Mouse (Mus musculus): Measurements from ENCODE around the gene Rgl1.

The Rgl1 gene

DNA sequence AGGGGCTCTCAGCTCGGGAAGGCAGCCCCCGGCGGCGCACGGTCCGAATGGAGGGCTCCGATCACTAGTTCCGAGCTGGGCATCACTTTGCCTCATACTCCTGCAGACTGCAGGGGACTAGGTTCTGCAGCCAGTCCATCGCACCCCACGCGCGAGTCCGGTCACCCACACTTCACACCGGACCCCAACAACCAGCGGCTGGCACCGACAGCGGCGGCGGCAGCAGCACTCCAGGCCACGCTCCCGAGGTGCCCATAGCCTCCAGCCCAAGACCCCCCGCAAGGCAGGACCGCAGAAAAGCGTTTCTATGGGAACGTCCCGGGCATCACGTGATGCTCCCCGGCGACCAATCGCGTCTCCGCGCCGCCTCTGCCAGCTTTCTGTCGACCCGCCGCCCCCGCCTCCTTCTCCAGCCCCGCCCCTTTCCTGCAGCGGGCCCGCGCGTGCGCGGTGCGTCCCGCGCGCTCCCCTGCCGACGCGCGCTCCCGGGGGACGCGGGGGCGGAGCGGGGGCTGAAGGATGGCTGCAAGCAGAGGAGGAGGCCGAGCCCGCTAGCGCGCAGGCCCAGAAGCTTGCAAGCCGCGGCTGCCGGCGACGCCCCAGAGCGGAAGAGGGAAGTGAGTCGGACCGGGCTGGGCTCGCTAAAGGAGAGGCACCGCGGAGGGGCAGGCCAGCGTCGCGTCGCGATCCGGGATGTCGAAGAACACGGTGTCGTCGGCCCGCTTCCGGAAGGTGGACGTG is at the start of gene Rgl1, which contains the start of gene Arpc5:
Gene Rgl1, minus strand, starts transcription at position 320 of the 741 bp plus-strand sequence.
Gene Arpc5, plus strand, starts transcription at position 511 of the 741 bp plus-strand sequence.
- in situ Hi-C loops (cut with MboI, MseI): loop anchor here (5.0 kb wide), 1 partner anchor 131 kb away; no protein-coding TSS in a partner anchor

DNA sequence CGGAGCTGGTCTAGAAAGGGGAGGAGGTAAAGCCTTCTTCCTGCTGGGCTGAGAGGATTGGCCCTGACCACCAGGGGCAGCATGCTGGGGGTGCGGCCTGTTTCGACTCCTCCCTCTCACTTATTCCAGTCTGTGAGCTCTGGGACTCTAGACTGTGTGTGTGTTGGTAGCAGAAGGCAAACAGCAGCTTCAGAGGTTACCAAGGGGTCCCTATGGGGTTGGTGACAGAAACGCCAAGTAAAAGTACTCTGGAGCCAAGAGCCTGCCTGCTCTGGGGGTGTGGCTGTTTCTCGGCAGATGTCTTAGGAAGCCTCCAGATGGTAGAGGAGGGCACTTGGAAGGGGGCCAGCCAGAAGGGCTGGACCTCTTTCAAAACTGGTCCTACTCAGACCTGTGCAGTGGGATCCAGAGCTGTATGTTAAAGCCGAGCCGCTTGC is 49.1 kb upstream of the Rgl1 start:
- in situ Hi-C loops (cut with MboI, MseI): loop anchor here (10.0 kb wide), 1 partner anchor 130 kb away; no protein-coding TSS in a partner anchor

DNA sequence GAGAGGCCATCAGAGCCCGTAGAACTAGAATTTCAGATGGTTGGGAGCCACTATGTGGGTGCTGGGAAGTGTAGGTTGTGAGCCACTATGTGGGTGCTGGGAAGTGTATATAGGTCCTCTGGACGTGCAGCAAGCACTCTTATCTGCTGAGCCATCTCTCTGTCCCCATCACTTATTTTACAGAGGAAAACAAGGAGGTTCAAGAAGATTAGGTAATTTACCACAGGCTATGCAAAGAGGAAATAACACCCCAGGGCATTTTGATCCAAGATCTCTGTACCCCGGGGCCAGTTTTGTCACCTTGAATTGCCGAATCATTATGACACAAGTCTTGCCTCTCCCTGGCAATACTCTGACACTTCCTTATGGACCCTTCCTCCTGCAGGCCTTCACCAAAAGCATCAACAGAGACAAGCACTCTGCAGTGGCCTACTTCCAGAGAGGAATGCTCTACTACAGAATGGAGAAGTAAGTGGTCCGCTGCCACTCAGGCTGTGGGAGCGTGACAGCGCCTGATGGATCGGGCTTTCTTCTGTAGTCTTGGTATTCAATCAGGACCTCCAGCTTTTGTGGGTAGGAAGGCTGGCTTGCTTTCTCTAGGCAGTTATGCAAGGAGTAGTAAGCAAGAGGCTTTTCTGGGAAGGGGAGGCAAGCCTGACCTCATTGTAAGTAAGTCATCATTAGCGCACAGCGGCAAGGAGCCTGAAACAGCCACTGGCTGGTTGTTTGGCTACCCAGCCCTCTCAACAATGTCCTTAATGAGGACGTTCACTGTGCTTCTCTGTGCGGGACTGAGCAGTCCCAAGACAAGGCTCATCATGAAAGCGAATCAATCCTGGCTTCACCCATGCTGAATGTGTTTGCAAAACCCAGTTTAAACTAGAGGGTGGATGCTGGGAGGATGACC is 44.6 kb upstream of the Rgl1 start:
- in situ Hi-C loops (cut with MboI, MseI): loop anchor here (10.0 kb wide), 1 partner anchor 126 kb away; no protein-coding TSS in a partner anchor

DNA sequence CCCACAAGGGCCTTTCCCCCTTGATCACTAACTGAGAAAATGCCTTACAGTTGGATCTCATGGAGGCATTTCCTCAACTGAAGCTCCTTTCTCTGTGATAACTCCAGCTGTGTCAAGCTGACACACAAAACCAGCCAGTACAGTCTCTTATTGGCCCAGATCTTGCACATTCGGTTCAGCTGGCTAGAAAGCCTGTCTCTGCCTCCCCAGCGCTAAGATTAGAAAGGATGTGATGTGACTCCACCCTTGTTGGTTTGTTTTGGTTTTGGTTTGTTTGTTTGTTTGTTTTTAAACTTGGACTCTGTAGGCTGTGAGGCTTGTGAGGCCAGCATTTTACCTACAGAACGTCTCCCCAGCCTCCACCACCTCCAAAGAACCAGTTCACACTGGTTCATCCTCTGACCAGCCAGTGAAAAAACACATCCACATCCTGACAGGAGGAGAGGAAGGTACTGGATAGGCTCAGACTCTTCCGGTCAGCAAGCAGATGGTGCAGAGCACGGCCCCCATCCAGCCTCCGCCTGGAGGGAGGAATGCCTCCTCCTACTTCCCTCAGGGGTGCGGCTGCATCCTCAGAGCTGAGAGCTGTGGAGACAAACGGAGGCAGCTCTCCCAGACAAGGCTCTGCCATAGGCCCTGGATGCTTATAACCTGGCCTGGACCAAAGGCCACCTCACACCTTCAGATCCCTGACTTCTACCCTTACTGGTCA is 43.5 kb upstream of the Rgl1 start:
- in situ Hi-C loops (cut with MboI, MseI): loop anchor here (10.0 kb wide), 1 partner anchor 125 kb away; no protein-coding TSS in a partner anchor

DNA sequence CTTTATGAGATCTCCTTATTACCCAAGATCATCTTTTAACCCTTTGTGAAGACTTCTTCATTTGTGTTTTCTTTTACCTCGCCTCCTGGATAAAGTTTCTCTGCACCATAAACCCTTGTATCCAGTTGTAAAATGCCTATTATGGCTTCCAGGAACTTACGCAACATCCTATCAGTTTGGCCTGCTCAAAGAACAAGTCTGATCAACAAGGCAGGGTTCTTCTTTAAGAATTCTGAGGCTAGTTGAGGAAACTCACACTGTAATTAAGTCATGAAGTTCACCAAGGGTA is 42.2 kb upstream of the Rgl1 start:
- in situ Hi-C loops (cut with MboI, MseI): no loop called here

DNA sequence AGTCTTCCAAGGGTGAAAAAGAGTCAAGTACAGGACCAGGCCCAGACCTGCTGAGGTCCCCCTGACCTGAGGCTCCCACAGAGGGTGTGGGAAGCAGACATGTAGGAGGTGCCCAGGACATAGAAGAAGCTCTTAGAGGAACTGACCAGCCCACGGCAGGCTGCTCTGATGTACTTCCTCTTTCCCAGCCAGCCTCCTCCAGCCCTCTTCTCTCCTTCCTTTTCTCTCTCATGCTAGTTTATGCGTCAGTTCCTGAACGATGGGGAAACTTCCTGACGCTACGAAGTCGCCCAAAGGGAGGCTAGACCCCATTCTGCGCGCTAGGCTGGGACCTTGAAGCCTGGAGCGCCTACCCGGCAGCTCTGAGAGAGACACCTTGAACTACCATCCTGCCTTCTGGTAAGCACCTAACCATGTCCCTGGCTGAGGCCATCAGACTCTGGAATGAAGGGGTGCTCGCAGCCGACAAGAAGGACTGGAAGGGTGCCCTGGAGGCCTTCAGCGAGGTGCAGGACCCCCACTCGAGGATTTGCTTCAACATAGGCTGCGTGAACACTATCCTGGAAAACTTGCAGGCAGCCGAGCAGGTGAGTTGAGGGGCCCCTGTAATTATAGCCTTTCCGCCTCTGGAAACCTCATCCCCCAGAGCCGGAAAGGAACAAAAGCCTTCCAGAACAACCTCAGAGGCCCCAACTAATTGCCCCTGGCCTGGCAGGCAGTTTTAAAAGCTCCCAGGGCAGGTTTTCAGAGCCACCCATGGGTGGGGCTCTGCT is 41.7 kb upstream of the Rgl1 start:
- in situ Hi-C loops (cut with MboI, MseI): no loop called here

DNA sequence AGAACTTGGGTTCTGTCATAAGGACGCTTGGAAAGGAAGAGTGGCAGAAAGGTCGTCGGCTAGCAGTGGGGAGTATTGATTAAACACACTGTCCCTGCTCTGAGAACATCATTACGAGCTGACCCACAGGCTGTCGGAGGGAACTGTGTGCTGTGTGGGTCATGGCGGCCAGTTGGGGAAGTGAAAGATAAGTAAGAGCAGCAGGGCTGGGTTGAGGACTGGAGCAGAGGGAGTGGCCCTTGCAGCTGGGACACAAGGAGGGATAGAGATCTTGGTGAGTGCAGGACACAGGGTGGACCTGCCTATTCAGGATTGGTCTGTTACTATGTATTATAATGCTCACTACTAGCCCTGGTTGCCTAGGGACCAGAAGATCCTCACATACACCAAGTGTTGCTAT is 38.8 kb upstream of the Rgl1 start:
- in situ Hi-C loops (cut with MboI, MseI): no loop called here

DNA sequence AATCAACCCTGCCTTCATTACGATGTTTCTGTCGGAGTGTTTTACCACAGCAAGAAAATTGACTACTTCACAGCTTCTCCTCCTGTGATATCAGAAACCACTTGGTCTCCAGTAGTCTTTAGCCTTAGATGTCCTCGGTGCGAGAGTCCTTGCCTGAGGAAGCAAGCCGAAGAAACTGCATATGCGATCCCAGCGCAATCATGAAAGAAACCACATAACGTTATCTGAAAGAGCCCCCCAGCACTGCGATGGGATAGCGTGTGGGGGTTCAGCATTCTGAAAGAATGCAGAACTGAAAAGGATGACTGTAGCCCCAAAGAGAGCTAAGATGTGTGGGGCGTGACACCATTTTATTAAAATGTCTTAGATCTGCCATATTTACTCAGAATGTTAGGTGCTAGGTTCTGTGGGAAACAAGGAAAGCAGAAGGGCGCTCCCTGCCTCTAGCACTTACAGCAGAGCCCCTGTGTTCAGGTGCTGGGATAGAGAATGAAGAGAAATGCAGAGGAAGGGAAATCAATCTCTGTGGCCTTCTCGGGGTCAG is 34.6 kb upstream of the Rgl1 start:
- in situ Hi-C loops (cut with MboI, MseI): no loop called here

DNA sequence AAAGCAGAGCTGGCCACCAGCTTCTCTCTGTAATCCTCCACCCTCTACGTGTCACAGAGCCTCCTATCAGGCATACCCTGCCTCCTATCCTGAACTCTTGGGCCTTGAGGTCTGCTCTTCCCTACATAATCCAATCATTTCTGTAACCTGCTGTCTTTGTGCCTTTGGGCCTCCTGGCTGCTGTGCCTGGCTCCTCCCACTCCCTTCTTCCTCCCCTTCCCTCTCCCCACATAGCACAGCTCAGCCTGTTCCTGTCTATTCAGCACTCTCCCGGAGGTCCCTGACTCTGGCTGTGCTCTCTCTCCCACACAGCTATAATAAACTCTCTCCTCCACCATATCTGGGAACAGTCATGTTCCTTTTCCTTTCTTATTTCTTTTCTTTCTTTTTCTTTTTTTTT is 33.7 kb upstream of the Rgl1 start, which contains the start of gene Ncf2:
Gene Ncf2, plus strand, starts transcription at position 298 of the 400 bp plus-strand sequence.
- in situ Hi-C loops (cut with MboI, MseI): loop anchor here (25.0 kb wide), 1 partner anchor 262 kb away; no protein-coding TSS in a partner anchor

DNA sequence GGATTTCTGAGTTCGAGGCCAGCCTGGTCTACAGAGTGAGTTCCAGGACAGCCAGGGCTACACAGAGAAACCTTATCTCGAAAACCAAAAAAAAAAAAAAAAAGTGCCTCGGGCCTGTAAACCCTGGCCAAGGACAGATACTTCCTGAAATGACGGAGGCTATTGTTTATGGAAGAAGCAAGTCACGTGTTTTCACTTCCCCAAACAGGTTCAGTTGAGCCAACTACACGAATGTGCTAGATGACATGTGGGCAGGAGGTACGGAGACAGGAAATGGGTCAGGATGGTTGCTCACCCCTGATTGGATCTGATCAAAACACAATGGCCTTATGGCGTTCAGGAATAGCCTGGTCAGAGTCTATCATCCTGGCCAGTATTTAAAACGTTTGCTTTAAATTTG is 32.0 kb upstream of the Rgl1 start:
- in situ Hi-C loops (cut with MboI, MseI): loop anchor here (25.0 kb wide), 1 partner anchor 264 kb away; no protein-coding TSS in a partner anchor

DNA sequence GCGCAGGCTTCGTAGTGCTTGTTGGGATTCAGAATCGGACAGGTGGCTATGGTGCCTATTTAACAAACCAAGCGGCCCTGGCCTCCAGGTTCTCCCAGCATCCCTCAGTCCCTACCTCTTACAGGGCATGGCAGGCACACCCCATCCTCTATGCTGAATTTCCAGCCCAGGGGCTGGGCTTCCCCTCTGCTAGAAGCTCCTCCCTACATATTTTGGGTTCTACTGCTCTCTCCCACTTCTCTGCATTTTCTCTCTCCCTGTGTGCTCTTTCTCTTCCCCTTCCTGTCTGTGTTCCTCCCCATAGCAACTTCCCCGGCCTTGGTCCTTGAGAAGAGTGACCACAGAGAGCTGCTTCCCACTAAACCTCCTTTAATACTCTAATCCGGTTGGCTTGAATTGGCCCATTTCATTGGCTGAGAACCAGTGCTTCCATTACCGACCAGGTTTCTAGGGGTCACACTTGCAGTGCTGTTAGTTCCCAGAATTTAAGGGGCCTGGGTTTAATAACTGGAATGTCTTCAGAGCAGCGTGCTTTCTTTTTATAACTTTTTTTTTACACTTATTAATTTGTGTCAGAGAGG is 30.6 kb upstream of the Rgl1 start:
- in situ Hi-C loops (cut with MboI, MseI): loop anchor here (25.0 kb wide), 1 partner anchor 266 kb away; no protein-coding TSS in a partner anchor

DNA sequence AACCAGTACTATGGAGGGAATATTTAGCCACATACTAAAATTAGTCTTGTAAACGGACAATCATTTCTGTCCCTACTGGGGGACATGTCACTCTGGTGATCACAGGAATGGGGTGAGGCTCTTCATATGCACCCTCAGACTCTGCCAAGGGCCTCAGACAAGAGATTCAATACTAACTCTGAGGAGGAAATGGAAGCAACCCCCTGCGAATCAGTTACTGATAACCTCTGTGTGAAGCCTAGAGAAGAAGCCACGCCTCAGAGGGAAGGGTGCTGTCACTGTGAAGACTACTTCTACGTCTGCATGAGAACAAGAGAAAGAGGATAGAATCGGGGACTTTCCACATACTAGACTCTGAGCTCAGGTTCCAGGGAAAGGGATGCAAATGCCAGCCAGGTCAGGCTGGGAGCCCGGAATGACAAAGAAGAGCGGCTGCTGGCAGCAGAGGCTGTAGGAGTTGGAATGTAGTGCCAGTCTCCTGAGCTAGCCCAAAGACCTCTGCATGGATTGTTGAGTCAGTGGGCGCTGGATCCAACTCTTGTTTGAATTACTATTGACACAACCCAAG is 29.6 kb upstream of the Rgl1 start:
- in situ Hi-C loops (cut with MboI, MseI): loop anchor here (25.0 kb wide), 1 partner anchor 267 kb away; no protein-coding TSS in a partner anchor

DNA sequence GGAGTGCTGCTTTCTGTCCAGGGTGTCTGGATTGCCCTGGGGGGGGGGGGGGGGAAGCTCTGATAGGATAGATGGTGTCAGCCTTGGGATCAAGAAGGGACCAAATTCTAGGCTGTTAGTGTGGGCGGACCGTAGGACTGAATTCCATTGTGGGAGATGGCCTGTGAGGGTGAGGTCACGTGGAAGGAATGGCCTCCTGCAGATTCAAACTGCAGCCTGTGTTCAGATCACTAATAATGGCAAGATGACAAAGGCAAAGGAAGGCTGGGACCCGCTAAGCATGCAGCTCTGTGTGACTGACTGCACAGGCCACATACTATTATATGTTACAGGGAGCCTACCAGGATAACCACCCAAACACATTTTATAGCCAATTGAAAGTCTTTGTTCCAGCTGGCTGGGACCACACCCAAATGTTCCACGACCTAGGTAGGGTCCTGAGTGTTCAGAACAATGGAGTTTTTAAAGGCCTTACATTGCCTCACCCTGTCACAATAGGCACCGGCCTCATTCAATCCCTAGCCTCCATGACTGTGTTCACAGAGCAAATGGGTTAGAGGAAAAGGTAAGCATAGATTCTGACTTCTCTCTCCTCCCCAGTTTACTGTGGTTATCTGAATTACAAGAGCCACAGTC is 27.5 kb upstream of the Rgl1 start:
- in situ Hi-C loops (cut with MboI, MseI): loop anchor here (25.0 kb wide), 1 partner anchor 269 kb away; no protein-coding TSS in a partner anchor

DNA sequence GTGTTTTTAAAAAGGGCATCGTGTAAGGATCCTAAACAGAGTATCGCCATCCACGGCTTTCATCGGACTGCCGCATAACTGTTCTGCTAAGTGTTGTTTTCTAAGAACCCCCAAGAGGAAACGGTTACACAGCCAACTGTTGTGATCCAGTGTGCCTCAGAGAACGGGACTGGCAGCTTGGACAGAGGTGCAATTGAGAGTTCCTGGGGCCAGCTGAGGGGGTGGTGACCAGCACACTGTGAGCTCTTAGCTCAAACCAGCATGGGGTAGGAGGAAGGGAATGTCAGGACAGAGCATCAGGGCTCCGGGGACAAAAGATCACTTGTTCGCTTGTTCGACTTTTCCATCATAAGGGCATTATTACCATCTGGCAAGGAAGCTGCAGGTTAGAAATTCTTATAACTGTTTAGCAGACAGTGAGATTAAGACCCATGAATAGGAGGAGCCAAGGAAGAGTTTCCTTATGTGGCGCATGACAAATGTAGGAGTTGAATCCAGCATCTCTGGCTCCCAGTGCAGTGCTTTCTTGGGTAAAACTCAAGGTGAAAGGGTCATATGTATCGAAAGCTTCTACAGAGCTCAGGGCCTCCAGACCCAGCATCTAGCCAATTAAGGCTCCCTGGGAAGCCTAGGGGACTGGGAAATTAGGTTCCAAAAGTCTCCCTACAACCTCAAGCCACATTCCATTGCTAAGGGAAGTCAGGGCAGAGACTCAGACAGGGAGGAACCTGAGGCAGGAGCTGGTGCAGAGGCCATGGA is 26.8 kb upstream of the Rgl1 start:
- in situ Hi-C loops (cut with MboI, MseI): loop anchor here (25.0 kb wide), 1 partner anchor 269 kb away; no protein-coding TSS in a partner anchor

DNA sequence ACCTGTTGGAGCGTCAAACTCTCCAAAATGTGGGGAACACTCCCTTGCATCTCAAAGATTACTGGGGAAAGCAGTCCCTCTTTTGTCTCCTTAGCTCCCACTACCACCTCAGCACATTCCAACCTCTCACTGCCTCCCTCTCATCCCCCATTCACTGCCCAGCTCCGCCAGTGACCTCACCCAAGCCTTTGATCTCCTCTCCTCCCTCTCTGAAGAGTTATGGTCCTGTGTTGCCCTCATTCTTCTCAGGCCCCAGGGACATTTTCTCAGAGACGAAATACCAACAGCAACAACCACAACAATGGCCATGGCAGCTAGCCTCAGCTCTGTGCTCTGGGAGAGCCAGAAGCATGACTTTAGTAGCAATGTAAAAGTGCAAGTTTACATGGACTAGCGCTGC is 25.1 kb upstream of the Rgl1 start:
- in situ Hi-C loops (cut with MboI, MseI): loop anchor here (25.0 kb wide), 1 partner anchor 271 kb away; no protein-coding TSS in a partner anchor

DNA sequence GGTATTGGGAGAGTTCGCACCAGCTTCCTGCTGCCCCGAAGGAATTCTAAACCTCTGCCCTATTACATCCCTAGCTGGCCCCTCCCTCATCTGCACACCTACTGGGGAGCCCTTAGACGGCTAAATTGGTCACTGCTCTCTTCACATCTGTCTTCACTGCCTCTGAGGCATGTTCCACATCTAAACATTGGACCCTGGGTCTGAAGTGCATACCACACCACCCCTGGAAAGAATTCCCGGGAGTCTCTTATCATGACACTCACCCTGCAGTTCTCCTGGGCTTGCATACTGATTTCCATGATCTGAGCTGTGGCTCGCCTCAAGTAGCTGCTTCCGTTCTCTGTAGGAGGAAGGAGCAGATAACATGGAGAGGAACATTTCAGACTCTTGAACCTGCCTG is 24.7 kb upstream of the Rgl1 start:
- in situ Hi-C loops (cut with MboI, MseI): loop anchor here (25.0 kb wide), 1 partner anchor 271 kb away; no protein-coding TSS in a partner anchor

DNA sequence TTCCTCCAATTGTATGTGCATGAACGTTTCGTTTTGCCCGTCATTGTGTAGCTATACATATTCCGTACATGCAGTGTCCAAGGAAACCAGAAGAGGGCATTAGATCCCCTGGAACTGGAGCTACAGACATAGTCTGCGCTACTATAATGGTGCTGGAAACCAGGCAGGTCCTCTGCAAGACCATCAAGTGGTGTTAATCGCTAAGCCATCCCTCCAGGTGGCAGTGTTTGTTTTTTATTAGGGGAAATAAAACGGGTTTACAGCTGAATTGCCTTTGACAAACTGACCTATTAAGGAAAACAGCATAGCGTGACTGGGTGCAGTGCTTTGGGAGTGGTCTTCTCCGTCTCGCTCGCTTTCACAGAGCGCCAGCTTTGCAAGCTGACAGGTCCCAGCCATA is 24.1 kb upstream of the Rgl1 start:
- in situ Hi-C loops (cut with MboI, MseI): loop anchor here (25.0 kb wide), 1 partner anchor 272 kb away; no protein-coding TSS in a partner anchor

DNA sequence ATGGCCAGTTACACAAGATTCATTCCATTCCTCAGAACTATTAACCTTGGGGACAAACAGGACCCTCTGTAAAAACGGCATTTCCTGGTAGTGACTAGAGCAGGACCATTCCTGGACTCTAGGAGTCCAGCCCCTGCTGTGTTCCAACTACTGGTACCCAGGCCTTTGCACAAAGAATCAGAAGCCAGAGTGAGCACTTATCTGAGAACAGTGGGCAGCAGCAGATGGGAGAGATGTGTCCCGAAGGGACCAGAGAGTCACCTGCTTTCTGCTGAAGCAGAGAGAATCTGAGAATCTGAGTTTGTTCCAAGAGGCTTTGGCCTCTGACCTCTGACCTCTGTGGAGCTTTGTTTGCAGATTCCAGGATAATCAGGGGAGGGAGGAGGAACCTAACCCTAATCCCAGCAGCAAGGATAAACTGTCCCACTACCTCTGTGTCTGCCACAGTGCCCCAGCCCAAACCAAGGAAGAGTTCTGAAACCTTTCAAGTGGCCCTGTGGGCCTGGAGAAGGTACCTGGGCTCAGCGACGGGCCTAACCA is 22.0 kb upstream of the Rgl1 start:
- in situ Hi-C loops (cut with MboI, MseI): loop anchor here (25.0 kb wide), 1 partner anchor 274 kb away; no protein-coding TSS in a partner anchor

Data from T-helper 2 cell (primary cell).